Mouse (Mus musculus) ES-E14 (cell line): ENCODE results near the gene Nkx2-5. TPM values are rescaled to one million over a fixed set of nuclear protein-coding genes. Genes with fewer than 3 reads are reported as not detected.

Experiments used
- DNase-seq: peaks from one replicate; pipeline ENCODE4 v3.0.0-alpha.2; 2013; ENCODE audit warnings: low read depth, low spot score
- H3K27ac ChIP-seq: 2 replicates; pipeline ENCODE4 v1.5.1; 2012; ENCODE audit warnings: low read depth, mild to moderate bottlenecking, low read length, moderate library complexity, mixed read lengths; ENCODE audit not compliant: poor library complexity, insufficient read depth, severe bottlenecking
- H3K36me3 ChIP-seq: 2 replicates; pipeline ENCODE4 v1.6.1; 2012; ENCODE audit warnings: mild to moderate bottlenecking, low read length, moderate library complexity, mixed read lengths; ENCODE audit not compliant: control insufficient read depth, poor library complexity, insufficient read depth, severe bottlenecking
- H3K4me1 ChIP-seq, 2 experiments: fragments of 150-350 bp in 1 of 2; sonication (generic) in 1 of 2; 2 replicates each; pipeline ENCODE4 v1.6.1; 2012; ENCODE audit warnings: low read length in 2 of 2, mild to moderate bottlenecking in 1 of 2, mixed read lengths in 1 of 2; ENCODE audit not compliant: control insufficient read depth in 2 of 2, insufficient read depth in 2 of 2, poor library complexity in 1 of 2
- H3K4me3 ChIP-seq, 2 experiments: fragments of 150-350 bp in 1 of 2; sonication (generic) in 1 of 2; 2 replicates each; pipeline ENCODE4 v1.5.1; 2012; ENCODE audit warnings: low read length in 2 of 2, low read depth in 1 of 2, mild to moderate bottlenecking in 1 of 2, mixed read lengths in 1 of 2; ENCODE audit not compliant: insufficient read depth in 1 of 2, poor library complexity in 1 of 2, severe bottlenecking in 1 of 2
- H3K9ac ChIP-seq: 2 replicates; pipeline ENCODE4 v1.6.1; 2012; ENCODE audit warnings: low read depth, mild to moderate bottlenecking, low read length, mixed read lengths; ENCODE audit not compliant: poor library complexity, insufficient read depth, severe bottlenecking
- H3K9me3 ChIP-seq: fragments of 150-350 bp; sonication (generic); 2 replicates; pipeline ENCODE4 v1.6.1; 2012; ENCODE audit warnings: low read depth, mild to moderate bottlenecking, low read length; ENCODE audit not compliant: control insufficient read depth, insufficient read depth
- CHD2 ChIP-seq: IDR thresholded peaks from 2 replicates; pipeline ENCODE4 v1.6.1; 2014; ENCODE audit warnings: mild to moderate bottlenecking, low read depth, low read length, inconsistent platforms
- HCFC1 ChIP-seq: IDR thresholded peaks from 2 replicates; pipeline ENCODE4 v1.6.1; 2012; ENCODE audit warnings: low read length, inconsistent platforms, borderline replicate concordance; ENCODE audit not compliant: insufficient read depth
- MAFK ChIP-seq: IDR thresholded peaks from 2 replicates; pipeline ENCODE4 v1.6.1; 2014; ENCODE audit warnings: mild to moderate bottlenecking, low read depth, low read length, inconsistent platforms; ENCODE audit not compliant: insufficient read depth
- ZC3H11A ChIP-seq: IDR thresholded peaks from 2 replicates; pipeline ENCODE4 v1.6.1; 2012; ENCODE audit warnings: low read depth, mild to moderate bottlenecking, inconsistent platforms, low read length, borderline replicate concordance
- ZNF384 ChIP-seq: IDR thresholded peaks from 2 replicates; pipeline ENCODE4 v1.6.1; 2012; ENCODE audit warnings: low read depth, low read length, inconsistent platforms
- in situ Hi-C, 2 experiments: fragments of 600-800 bp; cut with MboI; formaldehyde crosslinking; loops; one replicate each; pipeline ENCODE4 v1.15.1; 2025; ENCODE audit warnings: low sequenced_read_pairs in 2 of 2, inconsistent platforms in 1 of 2; ENCODE audit not compliant: unreplicated experiment in 2 of 2
- total RNA-seq: library from RNA; depleted of rRNA; stranded (reverse); fragments of 300-350 nt; gene quantifications from 2 replicates; pipeline ENCODE4 v1.2.3, GENCODE M21; 2012

The Nkx2-5 gene
- total RNA-seq, 1 experiment = 3.0 TPM

DNA sequence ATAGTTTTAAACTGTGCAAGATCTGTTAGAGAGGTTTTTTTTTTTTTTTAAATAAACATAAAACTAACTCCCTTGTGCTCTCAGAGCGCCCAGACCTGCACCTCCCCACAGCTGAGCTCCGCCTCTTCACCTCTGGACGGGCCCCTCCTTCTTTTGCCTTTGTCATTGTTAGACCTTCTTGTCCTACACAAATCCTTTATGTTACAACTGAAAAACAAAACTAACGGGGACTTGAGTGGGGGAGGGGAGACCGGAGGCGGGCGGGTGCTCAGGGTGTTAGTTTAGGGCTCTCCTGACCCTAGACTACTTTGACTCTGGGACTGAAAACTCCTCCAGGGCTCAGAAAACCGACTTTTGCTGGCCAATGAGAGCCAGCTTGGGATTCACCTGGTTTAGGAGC, 8.9 kb downstream of the Nkx2-5 start:
- H3K4me3 ChIP-seq = peak overlapping the region in 1 of 2 experiments; percentile 2; a peak in 2 of 4 replicates
- no peaks in the 10 kb centered on the region for H3K9me3 ChIP-seq
- H3K36me3 ChIP-seq = no peaks in the 10 kb centered on the region
- in situ Hi-C loops = no loop called here
- H3K9ac ChIP-seq = no peak overlapping the region
- H3K4me1 ChIP-seq = peaks cover 0 to 15% of the 10 kb centered on the region in 2 experiments; a peak in 3 of 4 replicates
- no peak overlapping the region for H3K27ac ChIP-seq
- no peak for TF ChIP-seq ZC3H11A
- no peak for TF ChIP-seq CHD2
- TF ChIP-seq HCFC1 = no peak
- no peak for TF ChIP-seq MAFK
- TF ChIP-seq ZNF384 = no peak
- DNase-seq = no peak

DNA sequence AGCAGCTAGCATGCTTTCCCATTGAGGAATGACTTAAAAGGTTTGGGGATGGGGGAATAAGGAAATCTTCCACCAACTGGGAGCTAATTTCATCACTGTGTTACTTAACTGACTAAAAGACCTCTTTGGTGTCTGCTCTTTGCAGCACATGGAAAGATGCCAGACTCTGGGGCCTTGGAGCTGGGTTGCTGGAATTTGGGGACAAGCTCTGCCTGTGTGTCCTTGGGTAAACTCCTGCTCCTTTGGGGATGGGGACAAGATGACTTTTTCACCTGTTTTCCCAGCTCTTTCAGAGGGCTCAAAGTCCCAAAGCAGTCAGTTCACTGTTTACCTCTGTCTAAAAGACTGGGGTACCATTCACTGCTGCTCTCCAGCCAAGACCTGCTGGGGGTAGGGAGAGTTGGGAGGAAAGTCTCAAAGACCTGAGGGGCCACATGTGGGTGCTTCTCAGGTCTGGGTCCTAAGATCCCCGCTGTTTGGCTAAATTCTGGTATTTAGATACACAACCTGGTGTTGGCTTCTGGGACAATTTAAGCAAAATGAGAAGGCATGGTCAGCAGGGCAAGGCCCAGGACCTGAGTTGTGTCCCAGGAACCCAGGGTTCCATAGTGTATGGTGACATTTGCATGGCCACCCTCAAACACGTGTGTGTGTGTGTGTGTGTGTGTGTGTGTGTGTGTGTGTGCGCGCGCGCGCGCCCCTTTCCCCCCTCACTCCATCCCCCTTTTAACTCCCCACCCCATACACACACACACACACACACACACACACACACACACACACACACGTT, 9.6 kb downstream of the Nkx2-5 start:
- in situ Hi-C loops = no loop called here
- DNase-seq = no peak
- no peak overlapping the region for H3K9ac ChIP-seq
- no peak overlapping the region for H3K4me3 ChIP-seq
- H3K36me3 ChIP-seq = no peaks in the 10 kb centered on the region
- H3K4me1 ChIP-seq = peaks cover 0 to 15% of the 10 kb centered on the region in 2 experiments; a peak in 3 of 4 replicates
- TF ChIP-seq ZNF384 = no peak
- TF ChIP-seq MAFK = no peak
- TF ChIP-seq HCFC1 = no peak
- TF ChIP-seq ZC3H11A = no peak
- no peaks in the 10 kb centered on the region for H3K9me3 ChIP-seq
- no peak overlapping the region for H3K27ac ChIP-seq

DNA sequence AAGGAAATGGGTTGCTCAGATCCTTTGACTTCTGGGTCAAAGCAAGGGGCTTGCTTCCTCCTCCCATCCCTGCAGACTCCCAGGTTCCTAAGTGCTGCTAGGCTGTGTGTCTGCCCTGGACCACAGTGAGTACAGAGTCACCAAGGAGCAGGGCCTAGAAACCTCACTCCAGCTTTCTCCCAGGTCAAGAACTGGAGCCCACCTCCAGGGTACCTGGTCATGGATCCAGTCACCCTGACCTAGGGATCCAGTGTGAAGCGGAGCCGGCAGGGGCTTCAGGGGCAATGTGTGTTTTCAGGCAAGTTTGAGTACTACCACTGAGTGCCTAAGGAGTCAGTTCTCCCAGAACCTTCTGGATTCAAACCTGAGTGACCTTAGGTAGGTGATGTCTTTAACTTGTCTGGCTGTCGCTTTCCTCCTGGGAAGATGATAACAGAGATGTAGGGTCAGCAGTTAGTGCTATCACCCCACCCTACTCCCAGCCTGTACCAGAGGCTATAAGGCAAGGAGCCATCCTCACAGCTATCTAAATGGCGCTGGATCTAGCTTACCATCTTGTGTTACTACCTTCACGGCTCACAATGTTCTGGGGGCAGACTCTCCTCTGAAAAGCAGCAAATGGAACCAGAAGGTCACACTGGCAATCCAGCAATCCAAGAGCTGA, 10.4 kb downstream of the Nkx2-5 start:
- Histone ChIP-seq H3K4me3 (no peak overlapping the region), H3K4me1 (peaks cover 0 to 15% of the 10 kb centered on the region in 2 experiments; a peak in 3 of 4 replicates), H3K9me3 (no peaks in the 10 kb centered on the region), H3K9ac (no peak overlapping the region), H3K27ac (no peak overlapping the region), H3K36me3 (no peaks in the 10 kb centered on the region)
- no peak for DNase-seq
- in situ Hi-C loops = no loop called here
- TF ChIP-seq ZNF384 = no peak
- TF ChIP-seq CHD2 = no peak
- TF ChIP-seq MAFK = no peak

DNA sequence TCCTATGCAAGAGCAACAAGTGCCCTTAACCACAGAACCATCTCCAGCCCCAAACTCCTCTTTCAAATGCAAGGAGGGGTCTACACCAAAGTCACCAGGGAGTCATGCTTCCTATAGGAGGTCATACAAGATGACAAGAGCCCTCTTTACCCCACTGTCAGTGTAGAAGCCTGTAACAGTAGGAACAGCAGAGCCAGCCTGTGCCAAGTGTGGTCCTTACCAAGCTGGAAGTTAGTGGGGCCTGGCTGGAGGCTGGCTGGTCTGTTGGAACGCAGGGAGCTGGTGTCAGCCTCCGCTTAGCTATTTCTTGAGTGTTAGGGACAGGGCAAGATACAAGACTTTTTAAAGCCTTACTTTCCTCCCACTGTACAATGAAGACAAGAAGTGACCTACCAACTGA, 11.0 kb downstream of the Nkx2-5 start:
- Histone ChIP-seq H3K36me3 (no peaks in the 10 kb centered on the region), H3K9ac (no peak overlapping the region), H3K27ac (no peak overlapping the region), H3K4me3 (no peak overlapping the region), H3K9me3 (no peaks in the 10 kb centered on the region), H3K4me1 (peaks cover 0 to 13% of the 10 kb centered on the region in 2 experiments; a peak in 3 of 4 replicates)
- TF ChIP-seq CHD2 (no peak), ZNF384 (no peak), ZC3H11A (no peak), HCFC1 (no peak), MAFK (no peak)
- DNase-seq = no peak
- in situ Hi-C loops = no loop called here
